Mouse (Mus musculus): ENCODE measurements around the gene Morn4.

DNA sequence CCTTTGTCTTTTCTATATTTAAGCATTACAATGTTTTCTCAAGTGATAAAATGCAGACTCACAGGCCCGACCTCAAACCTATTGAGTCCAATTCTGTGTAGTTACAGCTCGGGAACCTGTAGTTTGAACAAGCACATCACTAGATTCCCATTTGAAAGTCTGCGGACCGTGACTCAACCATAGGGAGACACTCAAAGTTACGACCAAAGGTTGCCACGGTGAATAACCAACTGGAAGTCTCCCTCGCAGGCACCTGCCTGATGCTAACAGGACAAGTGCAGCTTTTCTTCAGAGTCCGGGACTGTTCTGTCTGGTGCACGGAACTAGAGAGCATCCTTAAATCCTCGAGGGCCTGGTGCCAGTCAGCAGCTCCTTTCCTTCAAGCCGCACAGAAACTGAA lies 5.7 kb downstream of the Morn4 start:
- TF ChIP-seq CTCF (IDR thresholded peaks at IDR 0.05; ENCODE audit: control insufficient read depth, insufficient read depth, insufficient replicate concordance, low read depth, low read length) (no peak), POLR2A (IDR thresholded peaks at IDR 0.05; ENCODE audit: control insufficient read depth, low read depth, low read length) (no peak)

Data from testis, adult 2 months (tissue).